Mouse (Mus musculus) cerebellum, adult 11 months (tissue): ENCODE measurements around the gene Ssh2.

Experiments used
- DNase-seq: peaks from one replicate; pipeline ENCODE4 v3.0.0; 2022

Gene Ssh2

GRCm38 (mm10) chr11:77465111-77465510, 249.0 kb downstream of the Ssh2 start:
- DNase-seq, result no peak

- no peak for DNase-seq
These were observed 250.5 kb downstream of the Ssh2 start for GRCm38 (mm10) chr11:77466544-77466943.

- no peak for DNase-seq
These were observed 251.1 kb downstream of the Ssh2 start for GRCm38 (mm10) chr11:77467157-77467556.

- peak; percentile 72 for DNase-seq
These were observed 251.7 kb downstream of the Ssh2 start for GRCm38 (mm10) chr11:77467784-77468183.

GRCm38 (mm10) chr11:77468397-77468796, 252.3 kb downstream of the Ssh2 start:
- no peak for DNase-seq

GRCm38 (mm10) chr11:77471407-77471806, 255.3 kb downstream of the Ssh2 start:
- DNase-seq, result no peak

GRCm38 (mm10) chr11:77472775-77473174, 256.7 kb downstream of the Ssh2 start:
- no peak for DNase-seq

GRCm38 (mm10) chr11:77476216-77476615, 260.1 kb downstream of the Ssh2 start:
- no peak for DNase-seq

- no peak for DNase-seq
These were observed 260.8 kb downstream of the Ssh2 start for GRCm38 (mm10) chr11:77476895-77477294.

- no peak for DNase-seq
These were observed 267.0 kb downstream of the Ssh2 start for GRCm38 (mm10) chr11:77483043-77483442.

- no peak for DNase-seq
These were observed 267.6 kb downstream of the Ssh2 start for GRCm38 (mm10) chr11:77483510-77484255.

- no peak for DNase-seq
These were observed 269.1 kb downstream of the Ssh2 start for GRCm38 (mm10) chr11:77485229-77485628.

GRCm38 (mm10) chr11:77486798-77487197, 270.7 kb downstream of the Ssh2 start:
- no peak for DNase-seq

GRCm38 (mm10) chr11:77488771-77489581, 272.9 kb downstream of the Ssh2 start:
- no peak for DNase-seq

- DNase-seq, result peak; percentile 79
These were observed 273.6 kb downstream of the Ssh2 start, which contains the start of gene Ankrd13b for GRCm38 (mm10) chr11:77489591-77490235. TSS of gene Ankrd13b (minus strand) at chr11:77489678.

- DNase-seq, result no peak
These were observed 274.4 kb downstream of the Ssh2 start for GRCm38 (mm10) chr11:77490451-77490850.

GRCm38 (mm10) chr11:77491123-77491501, 275.0 kb downstream of the Ssh2 start:
- DNase-seq, result peak; percentile 82

- peak; percentile 61 for DNase-seq
These were observed 275.6 kb downstream of the Ssh2 start for GRCm38 (mm10) chr11:77491502-77492291.

GRCm38 (mm10) chr11:77492311-77492871, 276.3 kb downstream of the Ssh2 start:
- DNase-seq, result peak; percentile 57

GRCm38 (mm10) chr11:77492911-77493332, 276.8 kb downstream of the Ssh2 start:
- peak; percentile 93 for DNase-seq

GRCm38 (mm10) chr11:77493512-77494343, 277.6 kb downstream of the Ssh2 start, which contains the start of gene Git1:
TSS of gene Git1 (plus strand) at chr11:77493562.
- DNase-seq, result peak; percentile 62
